Comparison of ENCODE assay signal across 8 mouse cellular contexts in the genomic region with DNA sequence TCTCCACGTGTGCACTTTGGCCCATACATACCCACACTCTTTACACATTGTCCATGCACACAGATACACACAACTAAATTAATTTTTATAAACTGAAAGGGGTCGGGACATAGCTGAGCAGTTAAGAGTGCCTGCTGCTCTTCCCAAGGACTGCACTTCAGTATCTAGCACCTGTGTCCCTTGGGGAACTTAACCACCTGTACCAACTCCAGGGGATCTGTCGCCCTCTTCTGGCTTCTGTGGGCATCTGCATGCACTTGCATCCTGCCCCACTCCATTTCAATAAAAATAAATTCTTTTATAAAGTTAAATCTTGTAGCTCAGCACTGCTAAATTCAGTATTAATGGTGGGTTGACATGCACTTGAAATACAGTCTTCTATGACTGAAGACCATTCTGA. TPM values are rescaled to one million over a fixed set of nuclear protein-coding genes. Genes with fewer than 3 reads are reported as not detected.
DNase-seq lines count a peak whose midpoint lies in the region.

No protein-coding gene starts in this region.

- intact Hi-C loops in left cerebral cortex, postnatal 25 days (cut with DNase I) = loop anchor here (5.0 kb wide), 1 partner anchor 222 kb away; no protein-coding TSS in a partner anchor

- peak; percentile 20 to 55 for DNase-seq in cerebellum, postnatal 10 days
- no peak for DNase-seq in cerebellum, postnatal 4 days (ENCODE audit: low spot score in 2 of 2)
- DNase-seq in urinary bladder, postnatal 14 days (ENCODE audit: low spot score) = peak; percentile 3
- no peak for DNase-seq in urinary bladder, adult 18-20 months (ENCODE audit: low spot score in 2 of 2)
- peak; percentile 16 for DNase-seq in lung, postnatal 10 days
- DNase-seq in thymus, postnatal 4 days = peak; percentile 38
- no peak for DNase-seq in left cerebral cortex, postnatal 25 days (ENCODE audit: low spot score in 2 of 2)
- no peak for DNase-seq in layer of hippocampus, postnatal 10 days (ENCODE audit: low spot score in 2 of 2)

RNA-seq across cellular contexts. Expression of gene Rps6ka3, which starts 54.6 kb away (rescaled TPM):
- total RNA-seq in left cerebral cortex, postnatal 25 days (2021) = 10 to 100 TPM; 54.8 to 63.5 TPM
- 10 to 100 TPM; 33.3 to 38.5 TPM for total RNA-seq in layer of hippocampus, postnatal 10 days (2021)

Comparison
In these comparisons a context has a peak if more than half of its experiments do, and no peak if none do; other contexts are left out.
1. DNase-seq: peak in cerebellum, postnatal 10 days (2 of 2), urinary bladder, postnatal 14 days (single experiment), lung, postnatal 10 days (single experiment) and thymus, postnatal 4 days (single experiment); none in cerebellum, postnatal 4 days (0 of 2), urinary bladder, adult 18-20 months (0 of 2), left cerebral cortex, postnatal 25 days (0 of 2) and layer of hippocampus, postnatal 10 days (0 of 2).